Mouse (Mus musculus) bone marrow macrophage, adult 2 months (primary cell): ENCODE data around the gene Ilkap.

Source experiments
- CTCF ChIP-seq: IDR thresholded peaks from 2 replicates; pipeline ENCODE4 v1.5.1; 2012; ENCODE audit warnings: low read depth, mild to moderate bottlenecking, low read length, moderate library complexity
- POLR2A ChIP-seq: IDR thresholded peaks from 2 replicates; pipeline ENCODE4 v1.6.1; 2012; ENCODE audit warnings: mild to moderate bottlenecking, low read depth, low read length, borderline replicate concordance

GRCm38 (mm10) chr1:91435606-91436130 is 37.1 kb upstream of the Ilkap start:
- TF ChIP-seq CTCF (no peak), POLR2A (no peak)
